Mouse (Mus musculus): Measurements from ENCODE around the gene Zfp865. TPM values are rescaled to one million over a fixed set of nuclear protein-coding genes. Genes with fewer than 3 reads are reported as not detected.

Gene Zfp865
- polyA plus RNA-seq, 1 experiment from 2014 or later, result 9.0 TPM

GRCm38 (mm10) chr7:5037467-5037866, 17.3 kb downstream of the Zfp865 start:
- Histone ChIP-seq H3K36me3 (peaks cover 37% of the 10 kb centered on the region), H3K27me3 (no peaks in the 10 kb centered on the region), H3K4me3 (peak overlapping the region; percentile 66), H3K4me2 (replicated peaks) (peak overlapping the region; percentile 54), H3K4me1 (peaks cover 12% of the 10 kb centered on the region; the same call in 1 of the 2 replicates), H3K9ac (no peak overlapping the region), H3K27ac (0 out of 2 replicates have a peak overlapping the region, but pooled peaks have one; percentile 98), H3K9me3 (replicated peaks) (no peaks in the 10 kb centered on the region)
- WGBS, result 89% methylated on average over 8 of the region's 8 CpGs
- ATAC-seq (ENCODE audit: low FRiP score), result no peak

- Histone ChIP-seq H3K27me3 (no peaks in the 10 kb centered on the region), H3K4me3 (peak within 1 kb of the TSS; percentile 66), H3K36me3 (peaks cover 29% of the 10 kb centered on the region), H3K4me2 (replicated peaks) (peak within 1 kb of the TSS; percentile 54), H3K9me3 (replicated peaks) (no peaks in the 10 kb centered on the region), H3K9ac (peak within 1 kb of the TSS; percentile 73), H3K27ac (peak within 1 kb of the TSS; percentile 98), H3K4me1 (peaks cover 12% of the 10 kb centered on the region; the same call in 1 of the 2 replicates)
- peak; percentile 97 for ATAC-seq (ENCODE audit: low FRiP score)
- WGBS, result under 1% methylated on average over 48 of the region's 48 CpGs
These were observed 18.0 kb downstream of the Zfp865 start, which contains the start of gene Zfp784 for GRCm38 (mm10) chr7:5038109-5038732. TSS of gene Zfp784 (minus strand) at chr7:5038446.

DNA sequence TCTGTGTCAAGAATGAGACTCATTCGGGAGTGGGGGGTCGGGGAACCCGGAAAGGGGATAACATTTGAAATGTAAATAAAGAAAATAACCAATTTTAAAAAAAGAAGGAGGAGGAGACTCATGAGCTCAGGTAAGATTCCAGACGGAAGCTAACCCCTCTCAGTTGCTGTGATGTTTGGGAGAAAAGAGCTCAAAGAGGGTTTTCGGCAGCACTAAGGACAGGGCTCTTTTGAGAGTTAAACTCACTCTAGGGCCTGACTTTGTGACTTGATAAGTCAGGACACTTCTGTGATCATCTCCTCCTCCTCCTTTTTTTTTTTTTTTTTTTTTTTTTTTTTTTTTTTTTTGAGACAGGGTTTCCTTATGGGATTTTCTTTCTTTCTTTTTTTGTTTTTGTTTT, 18.8 kb downstream of the Zfp865 start:
- ATAC-seq (ENCODE audit: low FRiP score), result no peak
- Histone ChIP-seq H3K9me3 (replicated peaks) (no peaks in the 10 kb centered on the region), H3K27ac (0 out of 2 replicates have a peak overlapping the region, but pooled peaks have one; percentile 98), H3K9ac (peak overlapping the region; percentile 73), H3K4me2 (replicated peaks) (peak overlapping the region; percentile 54), H3K36me3 (peaks cover 22% of the 10 kb centered on the region), H3K4me1 (peaks cover 12% of the 10 kb centered on the region; the same call in 1 of the 2 replicates), H3K4me3 (peak overlapping the region; percentile 66), H3K27me3 (no peaks in the 10 kb centered on the region)
- 25% methylated on average over 5 of the region's 5 CpGs for WGBS

DNA sequence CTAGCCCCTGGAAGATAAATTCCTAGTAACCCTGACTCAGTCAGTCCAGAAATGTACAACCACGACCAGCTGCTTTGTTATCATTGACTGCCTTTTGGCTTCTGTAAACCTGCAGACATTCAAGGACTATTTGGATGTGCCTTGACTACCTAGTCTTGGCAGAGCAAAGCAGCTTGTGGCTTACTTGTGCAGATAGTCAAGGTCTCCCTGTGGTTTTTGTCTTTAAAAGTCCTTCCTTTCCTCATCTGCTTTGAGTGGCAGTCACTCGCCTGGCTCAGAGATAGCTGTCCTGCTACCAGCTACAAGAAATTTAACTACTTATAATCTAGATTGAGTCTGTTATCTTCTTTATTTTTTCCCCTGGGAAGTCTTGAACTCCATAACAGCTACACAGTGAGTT, 24.8 kb downstream of the Zfp865 start:
- H3K4me1 ChIP-seq, result no peaks in the 10 kb centered on the region
- no peaks in the 10 kb centered on the region for H3K9me3 ChIP-seq (replicated peaks)
- H3K4me2 ChIP-seq (replicated peaks), result no peak overlapping the region
- H3K4me3 ChIP-seq, result no peak overlapping the region
- WGBS, result 80% methylated on average over 2 of the region's 2 CpGs
- no peaks in the 10 kb centered on the region for H3K27me3 ChIP-seq
- ATAC-seq (ENCODE audit: low FRiP score), result no peak
- no peaks in the 10 kb centered on the region for H3K36me3 ChIP-seq
- H3K27ac ChIP-seq, result no peak overlapping the region
- H3K9ac ChIP-seq, result no peak overlapping the region

DNA sequence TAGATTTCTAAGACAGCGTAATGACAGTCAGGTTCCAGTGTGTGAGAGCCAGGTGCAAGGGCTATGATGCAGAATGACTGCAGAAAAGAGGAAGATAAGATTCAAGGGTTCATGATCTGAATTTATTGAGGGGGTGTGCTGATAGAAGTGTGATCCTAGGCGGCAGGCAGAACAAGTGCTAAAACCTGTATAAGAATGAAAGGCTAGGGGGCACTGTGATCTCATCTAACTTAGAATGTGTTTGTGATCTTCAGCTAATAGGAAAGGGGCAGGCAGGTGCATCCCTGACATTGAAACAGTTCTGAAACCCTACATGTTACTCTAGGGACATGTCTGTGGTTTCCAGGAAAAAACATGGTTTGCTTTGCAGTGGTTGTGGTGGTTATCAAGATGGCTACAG, 25.9 kb downstream of the Zfp865 start:
- H3K27ac ChIP-seq, result no peak overlapping the region
- H3K36me3 ChIP-seq, result no peaks in the 10 kb centered on the region
- 65% methylated on average over 2 of the region's 2 CpGs for WGBS
- H3K4me3 ChIP-seq, result no peak overlapping the region
- peaks cover 7% of the 10 kb centered on the region; the same call in 1 of the 2 replicates for H3K4me1 ChIP-seq
- no peak overlapping the region for H3K4me2 ChIP-seq (replicated peaks)
- H3K9ac ChIP-seq, result no peak overlapping the region
- ATAC-seq (ENCODE audit: low FRiP score), result no peak
- H3K27me3 ChIP-seq, result no peaks in the 10 kb centered on the region
- no peaks in the 10 kb centered on the region for H3K9me3 ChIP-seq (replicated peaks)

DNA sequence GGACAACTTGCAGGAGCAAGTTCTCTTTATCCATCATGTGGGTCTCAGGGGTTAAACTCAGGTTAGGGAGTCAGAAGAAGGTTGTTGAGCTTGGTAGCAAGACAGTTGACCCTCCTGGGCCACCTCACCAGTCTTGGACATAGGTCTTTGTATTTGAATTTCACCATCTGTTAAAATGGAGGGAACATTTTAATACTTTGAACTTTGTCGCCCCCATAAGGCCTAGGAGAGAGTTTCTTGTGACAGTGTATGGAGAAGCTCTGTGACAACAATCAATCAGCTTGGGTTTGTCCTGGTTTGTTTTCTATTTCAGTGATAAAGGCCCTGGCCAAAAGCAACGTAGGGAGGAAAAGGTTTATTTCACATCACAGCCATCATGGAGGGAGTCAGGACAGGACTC, 27.1 kb downstream of the Zfp865 start:
- H3K27me3 ChIP-seq, result peaks cover 5% of the 10 kb centered on the region
- H3K9me3 ChIP-seq (replicated peaks), result no peaks in the 10 kb centered on the region
- no peak for ATAC-seq (ENCODE audit: low FRiP score)
- H3K9ac ChIP-seq, result no peak overlapping the region
- H3K4me2 ChIP-seq (replicated peaks), result no peak overlapping the region
- 37% methylated on average over 2 of the region's 2 CpGs for WGBS
- H3K4me3 ChIP-seq, result no peak overlapping the region
- H3K4me1 ChIP-seq, result peaks cover 11% of the 10 kb centered on the region
- H3K36me3 ChIP-seq, result no peaks in the 10 kb centered on the region
- H3K27ac ChIP-seq, result no peak overlapping the region

- Histone ChIP-seq H3K9me3 (replicated peaks) (no peaks in the 10 kb centered on the region), H3K4me1 (peaks cover 33% of the 10 kb centered on the region), H3K9ac (peak within 1 kb of the TSS; percentile 96), H3K4me2 (replicated peaks) (peak within 1 kb of the TSS; percentile 82), H3K27me3 (peaks cover 46% of the 10 kb centered on the region), H3K4me3 (peak within 1 kb of the TSS; percentile 81), H3K27ac (peak within 1 kb of the TSS; percentile 86), H3K36me3 (no peaks in the 10 kb centered on the region)
- ATAC-seq (ENCODE audit: low FRiP score), result peak; percentile 83
- 1% methylated on average over 64 of the region's 65 CpGs for WGBS
These were observed 31.3 kb downstream of the Zfp865 start, which contains the start of gene Zfp580 for GRCm38 (mm10) chr7:5051193-5052192. TSS of gene Zfp580 (plus strand) at chr7:5051538.

GRCm38 (mm10) chr7:5052438-5052837, 32.3 kb downstream of the Zfp865 start:
- Histone ChIP-seq H3K4me1 (peaks cover 41% of the 10 kb centered on the region), H3K9me3 (replicated peaks) (no peaks in the 10 kb centered on the region), H3K9ac (peak overlapping the region; percentile 96), H3K36me3 (no peaks in the 10 kb centered on the region), H3K27me3 (peaks cover 55% of the 10 kb centered on the region), H3K4me3 (peak overlapping the region; percentile 81), H3K4me2 (replicated peaks) (peak overlapping the region; percentile 82), H3K27ac (no peak overlapping the region)
- ATAC-seq (ENCODE audit: low FRiP score), result no peak
- 2% methylated on average over 9 of the region's 12 CpGs for WGBS

GRCm38 (mm10) chr7:5052931-5053343, 32.8 kb downstream of the Zfp865 start:
- Histone ChIP-seq H3K9me3 (replicated peaks) (no peaks in the 10 kb centered on the region), H3K4me1 (peaks cover 41% of the 10 kb centered on the region), H3K4me2 (replicated peaks) (peak overlapping the region; percentile 82), H3K9ac (peak overlapping the region; percentile 96), H3K27ac (no peak overlapping the region), H3K36me3 (no peaks in the 10 kb centered on the region), H3K4me3 (peak overlapping the region; percentile 81), H3K27me3 (peaks cover 60% of the 10 kb centered on the region)
- WGBS, result 3% methylated on average over 45 of the region's 45 CpGs
- no peak for ATAC-seq (ENCODE audit: low FRiP score)

DNA sequence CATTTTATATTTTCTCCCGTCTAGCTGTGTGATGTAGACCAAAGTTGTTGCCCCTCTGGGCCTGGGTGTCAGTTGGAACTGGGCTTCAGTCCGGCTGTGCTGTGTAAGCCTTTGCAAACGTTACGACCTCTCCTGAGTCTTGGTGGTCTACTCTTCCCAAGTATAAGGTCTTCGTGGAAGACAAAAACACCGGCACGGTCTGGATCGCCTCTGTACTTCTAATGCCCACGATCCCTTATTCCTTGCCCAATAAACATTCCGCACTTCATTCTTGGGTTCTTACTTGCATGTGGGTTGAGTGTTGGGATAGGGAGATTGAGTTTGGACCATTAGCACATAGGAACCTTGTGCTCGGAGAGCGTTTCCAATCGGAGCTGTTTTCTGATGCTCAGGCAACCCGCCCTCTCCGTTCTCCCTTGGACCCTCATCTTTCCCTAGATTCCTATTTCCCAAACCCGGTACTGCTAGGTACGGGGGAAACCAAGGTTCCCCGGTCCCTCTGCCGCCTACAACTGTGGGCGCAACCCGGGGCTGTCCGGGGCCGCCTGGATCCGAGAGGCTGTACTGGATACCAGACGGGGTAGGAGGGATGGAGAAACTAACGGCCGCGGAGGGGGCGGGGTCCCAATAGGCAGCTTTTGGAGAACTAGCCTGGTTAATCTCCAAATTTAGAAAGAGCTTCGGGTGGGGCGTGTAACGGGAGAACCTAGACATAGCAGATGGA, 33.4 kb downstream of the Zfp865 start:
- H3K27ac ChIP-seq, result no peak overlapping the region
- H3K4me3 ChIP-seq, result peak overlapping the region; percentile 81
- peak overlapping the region; percentile 82 for H3K4me2 ChIP-seq (replicated peaks)
- H3K9ac ChIP-seq, result peak overlapping the region; percentile 96
- H3K9me3 ChIP-seq (replicated peaks), result no peaks in the 10 kb centered on the region
- WGBS, result 10% methylated on average over 32 of the region's 32 CpGs
- no peak for ATAC-seq (ENCODE audit: low FRiP score)
- H3K4me1 ChIP-seq, result peaks cover 41% of the 10 kb centered on the region
- no peaks in the 10 kb centered on the region for H3K36me3 ChIP-seq
- H3K27me3 ChIP-seq, result peaks cover 67% of the 10 kb centered on the region

- H3K9ac ChIP-seq, result peak overlapping the region; percentile 78
- H3K36me3 ChIP-seq, result no peaks in the 10 kb centered on the region
- H3K4me2 ChIP-seq (replicated peaks), result peak overlapping the region; percentile 69
- H3K27me3 ChIP-seq, result peaks cover 73% of the 10 kb centered on the region
- peaks cover 47% of the 10 kb centered on the region for H3K4me1 ChIP-seq
- no peak for ATAC-seq (ENCODE audit: low FRiP score)
- H3K9me3 ChIP-seq (replicated peaks), result no peaks in the 10 kb centered on the region
- H3K27ac ChIP-seq, result peak overlapping the region; percentile 35; the same call in 1 of the 2 replicates
- 1% methylated on average over 52 of the region's 55 CpGs for WGBS
- H3K4me3 ChIP-seq, result peak overlapping the region; percentile 49
These were observed 36.6 kb downstream of the Zfp865 start for GRCm38 (mm10) chr7:5056651-5057263.
